Mouse (Mus musculus): ENCODE measurements around the gene Tbc1d4. TPM values are rescaled to one million over a fixed set of nuclear protein-coding genes. Genes with fewer than 3 reads are reported as not detected.
"Not testable (repeated sequence)": the region's sequence is repeated elsewhere in the genome, so short reads cannot be mapped to it uniquely, and the experiment has no call there.

The Tbc1d4 gene
- total RNA-seq, 2 experiments from 2014 or later: 64.9 to 93.1 TPM

- intact Hi-C loops (cut with DNase I): no loop called here
Measured at GRCm38 (mm10) chr14:101597096-101597715, 11.8 kb downstream of the Tbc1d4 start.

GRCm38 (mm10) chr14:101596691-101597090 is 12.3 kb downstream of the Tbc1d4 start:
- intact Hi-C loops (cut with DNase I): no loop called here

More at GRCm38 (mm10) chr14:101597096-101597715, 11.8 kb downstream of the Tbc1d4 start:
- no peak for DNase-seq

GRCm38 (mm10) chr14:101595301-101596080 is 13.5 kb downstream of the Tbc1d4 start:
- no peak for DNase-seq
- intact Hi-C loops (cut with DNase I): no loop called here

More at GRCm38 (mm10) chr14:101596691-101597090, 12.3 kb downstream of the Tbc1d4 start:
- DNase-seq: no peak

GRCm38 (mm10) chr14:101594001-101594400 is 15.0 kb downstream of the Tbc1d4 start:
- no peak for DNase-seq
- intact Hi-C loops (cut with DNase I): no loop called here

- intact Hi-C loops (cut with DNase I): no loop called here
- no peak for DNase-seq
Measured at GRCm38 (mm10) chr14:101593340-101593739, 15.7 kb downstream of the Tbc1d4 start.

GRCm38 (mm10) chr14:101591101-101591500 is 17.9 kb downstream of the Tbc1d4 start:
- DNase-seq: no peak
- intact Hi-C loops (cut with DNase I): no loop called here

- intact Hi-C loops (cut with DNase I); DNase-seq: not testable (repeated sequence)
Measured at GRCm38 (mm10) chr14:101588209-101588991, 20.6 kb downstream of the Tbc1d4 start.

GRCm38 (mm10) chr14:101587366-101588040 is 21.5 kb downstream of the Tbc1d4 start:
- intact Hi-C loops (cut with DNase I); DNase-seq: not testable (repeated sequence)

GRCm38 (mm10) chr14:101586096-101586495 is 22.9 kb downstream of the Tbc1d4 start:
- DNase-seq: no peak
- intact Hi-C loops (cut with DNase I): no loop called here

- intact Hi-C loops (cut with DNase I): no loop called here
- no peak for DNase-seq
Measured at GRCm38 (mm10) chr14:101575651-101576050, 33.3 kb downstream of the Tbc1d4 start.

- no peak for DNase-seq
- intact Hi-C loops (cut with DNase I): loop anchor here (5.0 kb wide), 1 partner anchor 42 kb away; no protein-coding TSS in a partner anchor
Measured at GRCm38 (mm10) chr14:101574536-101574935, 34.5 kb downstream of the Tbc1d4 start.

GRCm38 (mm10) chr14:101573107-101573614 is 35.8 kb downstream of the Tbc1d4 start:
- intact Hi-C loops (cut with DNase I): loop anchor here (5.0 kb wide), 1 partner anchor 41 kb away; no protein-coding TSS in a partner anchor
- DNase-seq: no peak

- DNase-seq: peak; percentile 35 to 59
- intact Hi-C loops (cut with DNase I): no loop called here
Measured at GRCm38 (mm10) chr14:101568828-101569227, 40.2 kb downstream of the Tbc1d4 start.

- intact Hi-C loops (cut with DNase I): no loop called here
- DNase-seq: no peak
Measured at GRCm38 (mm10) chr14:101566717-101567116, 42.3 kb downstream of the Tbc1d4 start.

- intact Hi-C loops (cut with DNase I): no loop called here
- DNase-seq: no peak
Measured at GRCm38 (mm10) chr14:101565661-101566060, 43.3 kb downstream of the Tbc1d4 start.

- no peak for DNase-seq
- intact Hi-C loops (cut with DNase I): loop anchor here (5.0 kb wide), 1 partner anchor 44 kb away; no protein-coding TSS in a partner anchor
Measured at GRCm38 (mm10) chr14:101561251-101561701, 47.7 kb downstream of the Tbc1d4 start.

GRCm38 (mm10) chr14:101559446-101559845 is 49.5 kb downstream of the Tbc1d4 start:
- no peak for DNase-seq
- intact Hi-C loops (cut with DNase I): loop anchor here (2.0 kb wide), 1 partner anchor 49 kb away; the partner anchor contains the start of gene Tbc1d4

GRCm38 (mm10) chr14:101548885-101549573 is 60.0 kb downstream of the Tbc1d4 start:
- intact Hi-C loops (cut with DNase I): no loop called here
- DNase-seq: no peak

- intact Hi-C loops (cut with DNase I): no loop called here
- DNase-seq: no peak
Measured at GRCm38 (mm10) chr14:101541863-101542262, 67.1 kb downstream of the Tbc1d4 start.
